Mouse (Mus musculus) G1E (cell line): Measurements from ENCODE around the gene Calm1. TPM values are rescaled to one million over a fixed set of nuclear protein-coding genes. Genes with fewer than 3 reads are reported as not detected.

Experiments used
- ATAC-seq: 2 replicates; pipeline ENCODE4 v1.8.0; 2016; ENCODE audit warnings: mild to moderate bottlenecking; ENCODE audit not compliant: insufficient number of reproducible peaks, poor library complexity, low FRiP score, severe bottlenecking; ENCODE audit errors: extremely low read depth
- DNase-seq: peaks from one replicate; pipeline ENCODE4 v3.0.0; 2012; ENCODE audit warnings: low spot score
- H3K27me3 ChIP-seq: 2 replicates; pipeline ENCODE4 v1.6.1; 2012; ENCODE audit warnings: mild to moderate bottlenecking, low read length, inconsistent platforms; ENCODE audit not compliant: insufficient read depth
- H3K36me3 ChIP-seq: replicated peaks from 2 replicates; pipeline ENCODE3; 2012; ENCODE audit warnings: mild to moderate bottlenecking, inconsistent platforms
- H3K4me1 ChIP-seq: 2 replicates; pipeline ENCODE4 v1.6.1; 2012; ENCODE audit warnings: low read depth, low read length, inconsistent platforms, mixed read lengths; ENCODE audit not compliant: insufficient read depth
- H3K4me3 ChIP-seq: 2 replicates; pipeline ENCODE4 v1.5.1; 2012; ENCODE audit warnings: low read depth, mild to moderate bottlenecking, inconsistent platforms, low read length, moderate library complexity, mixed read lengths
- H3K9me3 ChIP-seq: replicated peaks from 2 replicates; pipeline ENCODE4 v1.6.1; 2012; ENCODE audit warnings: inconsistent platforms
- CTCF ChIP-seq: IDR thresholded peaks from 2 replicates; pipeline ENCODE4 v1.5.1; 2012; ENCODE audit warnings: low read depth, low read length, inconsistent platforms, mixed read lengths
- GATA1 ChIP-seq: IDR thresholded peaks from 2 replicates; pipeline ENCODE4 v1.6.1; 2012; ENCODE audit warnings: borderline replicate concordance, low read length, inconsistent platforms, mixed read lengths
- GATA2 ChIP-seq: IDR thresholded peaks from 2 replicates; pipeline ENCODE4 v1.6.1; 2012; ENCODE audit warnings: low read depth, low read length, inconsistent platforms, borderline replicate concordance
- POLR2AphosphoS5 ChIP-seq: IDR thresholded peaks from 2 replicates; pipeline ENCODE4 v1.6.1; 2012; ENCODE audit warnings: low read depth, low read length, inconsistent platforms; ENCODE audit not compliant: insufficient replicate concordance
- TAL1 ChIP-seq: conservative IDR thresholded peaks from 2 replicates; pipeline ENCODE4 v1.6.1; 2012; ENCODE audit warnings: low read depth, low read length, inconsistent platforms, mixed read lengths
- polyA plus RNA-seq: library from polyadenylated mRNA; stranded (reverse); fragments of >175 nt; gene quantifications from 2 replicates; pipeline ENCODE4 v1.2.3, GENCODE M21; 2012
- total RNA-seq, 2 experiments: library from RNA; stranded (forward) in 1 of 2; stranded (reverse) in 1 of 2; fragments of 200-1000 nt in 1 of 2; fragments of >200 nt in 1 of 2; fragmentation: Nextera tagmentation in 1 of 2; gene quantifications; 2 replicates each; pipeline ENCODE4 v1.2.3; 2014 to 2017

The Calm1 gene
- total and polyA plus RNA-seq, 3 experiments: 749 to 1,086 (median 853) TPM

- no peak for ATAC-seq
- DNase-seq: no peak
Observed at GRCm38 (mm10) chr12:100235423-100235822, 36.2 kb downstream of the Calm1 start.

DNA sequence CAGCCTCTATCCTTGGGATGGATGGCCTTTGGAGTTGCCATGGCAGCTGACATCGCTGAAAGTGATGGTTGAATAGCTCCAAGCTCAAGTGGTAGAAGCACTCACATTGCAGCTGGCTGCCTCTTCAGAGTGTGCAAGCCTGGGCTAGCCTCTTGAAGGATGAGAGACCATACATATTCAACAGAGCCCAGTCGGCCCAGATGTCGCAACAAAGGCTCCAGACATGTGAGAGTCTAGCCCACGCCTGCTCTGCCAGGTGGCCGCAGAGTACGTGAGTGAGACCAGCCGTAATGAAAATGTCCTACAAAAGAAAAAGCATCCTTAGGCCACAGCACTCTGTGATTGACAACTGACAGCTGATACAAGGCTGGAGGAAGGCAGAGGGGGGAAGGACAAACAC, 40.2 kb downstream of the Calm1 start:
- TF ChIP-seq GATA1 (no peak), CTCF (no peak), GATA2 (no peak), TAL1 (no peak), POLR2AphosphoS5 (no peak)
- no peaks in the 10 kb centered on the region for H3K9me3 ChIP-seq
- no peaks in the 10 kb centered on the region for H3K36me3 ChIP-seq
- H3K27me3 ChIP-seq: peaks cover 85% of the 10 kb centered on the region
- H3K4me3 ChIP-seq: no peak overlapping the region
- peaks cover 2% of the 10 kb centered on the region; the same call in 1 of the 2 replicates for H3K4me1 ChIP-seq
- DNase-seq: no peak
- no peak for ATAC-seq

More at GRCm38 (mm10) chr12:100235423-100235822, 36.2 kb downstream of the Calm1 start:
- peaks cover 73% of the 10 kb centered on the region for H3K27me3 ChIP-seq
- H3K4me3 ChIP-seq: no peak overlapping the region
- no peaks in the 10 kb centered on the region for H3K9me3 ChIP-seq
- H3K4me1 ChIP-seq: peaks cover 2% of the 10 kb centered on the region; the same call in 1 of the 2 replicates
- TF ChIP-seq TAL1: no peak
- TF ChIP-seq POLR2AphosphoS5: no peak
- TF ChIP-seq GATA2: no peak
- TF ChIP-seq GATA1: no peak
- TF ChIP-seq CTCF: no peak
- no peaks in the 10 kb centered on the region for H3K36me3 ChIP-seq

- ATAC-seq: no peak
Observed at GRCm38 (mm10) chr12:100239807-100240206, 40.6 kb downstream of the Calm1 start.

GRCm38 (mm10) chr12:100241911-100242796, 42.9 kb downstream of the Calm1 start:
- Histone ChIP-seq H3K4me3 (no peak overlapping the region), H3K36me3 (no peaks in the 10 kb centered on the region), H3K4me1 (no peaks in the 10 kb centered on the region), H3K9me3 (no peaks in the 10 kb centered on the region), H3K27me3 (peaks cover 70% of the 10 kb centered on the region)
- no peak for TF ChIP-seq POLR2AphosphoS5
- no peak for TF ChIP-seq GATA2
- TF ChIP-seq TAL1: no peak
- no peak for TF ChIP-seq CTCF
- no peak for TF ChIP-seq GATA1
- ATAC-seq (no peak), DNase-seq (no peak)

More at GRCm38 (mm10) chr12:100239807-100240206, 40.6 kb downstream of the Calm1 start:
- no peaks in the 10 kb centered on the region for H3K36me3 ChIP-seq
- peaks cover 83% of the 10 kb centered on the region for H3K27me3 ChIP-seq
- no peaks in the 10 kb centered on the region for H3K9me3 ChIP-seq
- H3K4me1 ChIP-seq: peaks cover 2% of the 10 kb centered on the region; the same call in 1 of the 2 replicates
- DNase-seq: no peak
- H3K4me3 ChIP-seq: no peak overlapping the region
- TF ChIP-seq TAL1 (no peak), GATA1 (no peak), POLR2AphosphoS5 (no peak), GATA2 (no peak)

DNA sequence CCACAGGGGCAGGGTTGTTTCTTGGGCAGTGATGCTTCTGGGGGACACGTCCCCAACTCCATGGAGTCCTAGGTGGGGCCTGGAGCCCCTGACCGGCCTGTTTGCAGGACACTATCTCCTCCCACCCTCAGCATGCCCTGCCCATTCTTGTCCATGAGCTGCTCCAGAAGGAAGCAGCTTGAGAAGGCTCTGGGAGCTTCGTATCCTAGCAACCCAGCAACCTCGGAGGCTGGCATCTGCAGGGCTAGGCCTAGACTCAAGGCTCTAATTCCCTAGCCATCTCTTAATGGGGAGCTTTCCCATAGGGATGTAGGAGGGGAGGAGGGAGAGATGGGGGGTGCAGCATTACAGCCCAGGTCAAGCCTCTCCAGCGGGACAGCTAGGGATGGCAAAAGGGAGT, 45.3 kb downstream of the Calm1 start:
- Histone ChIP-seq H3K4me1 (no peaks in the 10 kb centered on the region), H3K9me3 (no peaks in the 10 kb centered on the region), H3K27me3 (peaks cover 63% of the 10 kb centered on the region), H3K36me3 (no peaks in the 10 kb centered on the region), H3K4me3 (no peak overlapping the region)
- no peak for TF ChIP-seq CTCF
- TF ChIP-seq TAL1: no peak
- no peak for TF ChIP-seq GATA1
- no peak for TF ChIP-seq GATA2
- no peak for TF ChIP-seq POLR2AphosphoS5
- DNase-seq (no peak), ATAC-seq (no peak)

DNA sequence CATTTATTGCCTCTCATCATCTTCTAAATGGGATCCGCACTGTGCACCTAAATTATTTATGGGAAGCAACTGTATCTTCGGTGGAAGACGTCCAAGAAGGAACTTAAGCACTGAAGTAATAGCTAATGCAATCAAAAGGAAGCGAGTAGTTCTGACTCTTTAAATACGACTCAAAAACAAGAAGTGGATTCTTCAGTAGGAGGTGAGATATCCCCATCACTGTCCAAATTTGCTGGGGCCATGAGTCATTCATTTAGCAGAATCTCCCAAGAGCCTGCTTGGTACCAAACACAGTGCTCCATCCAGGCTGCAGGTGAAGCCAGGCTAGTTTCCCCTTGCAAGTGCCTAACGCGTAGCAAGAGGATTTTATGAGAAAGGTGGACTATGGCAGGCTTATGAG, 49.9 kb downstream of the Calm1 start:
- Histone ChIP-seq H3K4me1 (no peaks in the 10 kb centered on the region), H3K4me3 (no peak overlapping the region), H3K27me3 (peaks cover 48% of the 10 kb centered on the region), H3K36me3 (no peaks in the 10 kb centered on the region), H3K9me3 (no peaks in the 10 kb centered on the region)
- DNase-seq (no peak), ATAC-seq (no peak)
- TF ChIP-seq CTCF (no peak), GATA2 (no peak), TAL1 (no peak), GATA1 (no peak), POLR2AphosphoS5 (no peak)
